Mouse (Mus musculus) lung, adult 2 months (tissue): ENCODE measurements at regions not wholly inside any gene's neighbourhood (a gene's known extent, or its start where the extent isn't known, plus 50 kb on each side); places are given as distances from the start of the nearest gene placed in this dataset.

Source experiments
- CTCF ChIP-seq: fragments of 200-500 bp; IDR thresholded peaks from 2 replicates; pipeline ENCODE4 v1.5.1; 2011; ENCODE audit warnings: mild to moderate bottlenecking, low read length, control low read depth; ENCODE audit not compliant: insufficient read depth
- POLR2A ChIP-seq: fragments of 200-500 bp; IDR thresholded peaks from 2 replicates; pipeline ENCODE4 v1.6.1; 2011; ENCODE audit warnings: low read depth, mild to moderate bottlenecking, control low read depth, low read length, borderline replicate concordance; ENCODE audit errors: extremely low read depth

DNA sequence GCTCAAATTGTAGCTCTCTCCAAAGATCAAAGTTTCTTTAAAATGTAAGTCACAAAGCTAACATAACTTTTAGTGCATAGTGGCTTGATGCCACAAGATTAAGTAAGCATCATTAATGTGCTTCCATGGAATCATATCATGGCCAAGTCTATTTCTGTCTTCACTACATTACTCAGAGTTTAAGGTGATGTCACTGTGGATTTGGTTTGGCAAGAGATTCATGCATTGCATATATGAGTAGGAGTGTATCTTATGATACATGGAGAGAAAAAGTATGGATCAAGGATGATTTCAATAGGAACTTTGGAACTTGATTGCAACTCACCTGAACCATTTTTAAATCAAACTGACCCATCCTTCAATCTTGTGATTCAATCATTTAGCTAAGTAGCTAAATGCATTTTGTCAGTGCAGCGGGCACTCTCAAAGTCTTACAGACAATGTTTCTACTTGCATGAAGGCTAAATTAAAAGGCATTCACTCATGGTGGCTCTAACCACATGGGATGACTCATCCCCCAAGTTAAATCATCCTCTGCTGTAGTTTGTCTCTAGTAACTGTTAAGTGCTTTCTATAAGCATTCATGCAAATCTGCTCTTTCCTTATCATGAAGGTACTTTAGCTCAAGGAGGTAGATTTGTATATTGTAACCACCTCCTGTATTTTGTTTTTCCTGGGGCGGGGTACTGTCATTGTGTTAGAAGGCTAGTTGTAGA lies 576.5 kb downstream of the Ppargc1a start:
- no peak for TF ChIP-seq CTCF
- no peak for TF ChIP-seq POLR2A
